Mouse (Mus musculus): ENCODE measurements at regions not wholly inside any gene's neighbourhood (a gene's known extent, or its start where the extent isn't known, plus 50 kb on each side); places are given as distances from the start of the nearest gene placed in this dataset.

DNA sequence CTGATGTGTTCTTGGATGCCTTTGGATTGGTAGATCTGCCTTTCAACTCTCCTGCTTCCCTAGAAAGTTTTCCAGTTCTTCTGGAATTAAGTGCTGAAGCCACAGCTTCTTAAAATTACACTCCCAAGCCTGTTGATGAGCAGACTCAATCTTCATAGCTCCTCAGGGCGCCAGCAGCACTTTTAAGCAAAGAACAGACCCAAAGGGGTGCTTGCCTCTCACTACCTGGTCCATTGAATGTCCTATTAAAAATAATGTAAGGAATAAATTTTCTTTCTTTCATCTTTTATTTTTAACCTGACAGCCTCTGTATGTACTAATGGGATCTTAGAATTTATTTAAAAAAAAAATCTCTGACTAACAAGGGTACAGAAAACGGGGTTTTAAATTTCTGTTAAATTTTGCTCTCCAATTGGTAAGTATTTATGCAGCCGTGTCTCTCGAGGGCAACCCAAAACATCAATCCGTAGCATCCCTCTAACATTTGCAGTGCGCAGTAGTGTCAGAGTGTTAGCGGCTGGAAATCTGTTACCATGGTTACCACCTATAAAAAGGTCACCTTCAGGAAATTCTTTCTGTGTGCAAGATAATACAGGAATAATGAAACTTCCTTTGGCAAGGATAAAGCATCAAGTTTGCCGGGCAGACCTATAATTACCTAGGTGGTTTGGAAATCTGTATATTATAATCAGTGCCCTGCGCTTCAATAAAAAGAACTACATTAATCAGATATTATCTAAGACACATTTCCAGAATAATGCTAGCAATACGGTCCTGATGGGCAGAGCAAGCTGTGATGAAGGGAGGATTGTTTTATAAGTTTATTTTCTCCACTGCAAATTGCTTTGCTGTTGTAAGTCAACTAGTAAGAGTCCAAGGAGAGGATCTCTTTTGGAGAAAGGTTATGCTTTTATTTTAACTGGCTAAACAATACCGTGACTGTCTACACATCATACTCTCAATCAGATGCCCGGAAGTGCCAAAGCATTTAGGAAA, 277.1 kb upstream of the Nrsn1 start:
- DNase-seq: no peak

DNA sequence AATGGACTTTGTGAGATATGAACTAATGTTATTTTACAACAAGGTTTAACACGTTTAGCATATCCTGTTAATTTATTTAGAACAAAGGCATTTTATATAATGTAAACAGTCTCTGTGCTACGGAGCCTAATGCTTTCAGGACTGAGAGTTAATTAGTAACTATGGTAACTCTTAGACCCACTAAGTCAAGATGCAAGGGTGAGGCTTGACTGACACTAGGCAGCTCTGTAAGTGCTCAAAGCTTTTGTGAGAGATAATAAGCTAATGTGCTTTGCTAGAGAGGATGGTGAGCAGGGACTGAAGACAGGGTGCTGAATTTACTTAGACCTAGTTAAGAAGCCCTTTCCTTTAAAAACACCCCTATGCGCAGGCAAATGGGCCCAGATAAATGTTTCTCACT, 253.8 kb upstream of the Nrsn1 start:
- no peak for DNase-seq

- DNase-seq: no peak
Measured at GRCm38 (mm10) chr13:25507355-25507754, 237.1 kb upstream of the Nrsn1 start.

GRCm38 (mm10) chr13:25494492-25495034, 224.3 kb upstream of the Nrsn1 start:
- no peak for DNase-seq

GRCm38 (mm10) chr13:25490036-25490435, 219.7 kb upstream of the Nrsn1 start:
- DNase-seq: no peak

GRCm38 (mm10) chr13:25483309-25483708, 213.0 kb upstream of the Nrsn1 start:
- DNase-seq: no peak

GRCm38 (mm10) chr13:25451917-25452316, 181.6 kb upstream of the Nrsn1 start:
- DNase-seq: no peak

DNA sequence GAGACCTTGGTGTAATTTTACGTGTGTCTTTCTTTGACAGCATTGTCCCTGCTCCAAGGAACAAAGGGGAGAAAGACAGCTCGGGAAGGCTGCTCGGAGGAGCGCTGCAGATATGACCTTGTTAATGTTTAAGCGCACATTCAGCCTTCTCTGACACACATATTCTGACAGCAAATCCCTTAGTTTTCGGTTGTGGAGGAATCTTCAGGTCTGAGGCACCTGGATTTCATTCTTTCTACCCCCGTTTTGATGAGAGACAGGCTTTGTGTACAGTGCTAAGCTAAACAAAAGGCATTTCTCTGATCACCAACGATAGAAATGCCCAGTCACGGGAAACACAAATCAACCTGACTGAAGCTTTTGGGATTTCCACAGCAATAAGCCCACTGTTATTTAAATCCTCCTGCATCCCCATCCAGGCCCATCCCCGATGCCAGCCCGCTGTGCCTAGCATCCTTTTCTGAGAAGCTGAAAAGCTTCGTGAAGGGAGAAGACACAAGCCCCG, 181.1 kb upstream of the Nrsn1 start:
- DNase-seq: no peak

DNA sequence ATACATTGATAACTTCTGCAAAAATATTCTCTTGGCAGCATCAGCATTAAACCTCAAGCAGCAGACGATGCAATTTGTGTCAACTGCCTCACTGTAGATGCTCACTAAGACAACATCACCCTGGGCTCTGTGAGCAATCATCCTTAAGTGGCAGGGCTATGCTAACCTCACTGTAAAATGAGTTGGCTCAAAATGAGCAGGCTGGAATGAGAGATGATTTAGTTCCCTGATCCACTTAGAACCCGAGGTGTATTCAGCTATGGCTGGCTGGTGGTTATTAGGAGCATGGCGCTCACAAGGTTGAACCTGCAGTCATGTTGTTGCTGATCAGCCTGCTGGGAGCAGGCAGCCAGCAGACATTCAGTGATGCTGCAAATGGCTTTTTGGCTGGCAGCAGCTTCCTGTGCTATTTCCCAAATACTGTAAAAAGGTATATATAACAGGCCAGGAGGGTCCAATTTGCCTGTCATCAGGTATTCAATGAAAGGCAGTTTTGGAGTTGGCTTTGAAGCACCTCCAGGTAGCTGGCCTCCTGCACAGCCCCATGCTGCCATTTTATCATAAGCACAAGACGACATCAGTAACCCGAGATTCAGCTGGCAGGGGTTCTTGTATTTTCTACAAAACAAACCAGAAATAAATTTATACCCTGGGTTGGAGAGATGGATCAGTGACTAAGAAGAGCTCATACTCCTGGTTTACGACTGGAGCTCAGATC, 159.6 kb upstream of the Nrsn1 start:
- no peak for DNase-seq

DNA sequence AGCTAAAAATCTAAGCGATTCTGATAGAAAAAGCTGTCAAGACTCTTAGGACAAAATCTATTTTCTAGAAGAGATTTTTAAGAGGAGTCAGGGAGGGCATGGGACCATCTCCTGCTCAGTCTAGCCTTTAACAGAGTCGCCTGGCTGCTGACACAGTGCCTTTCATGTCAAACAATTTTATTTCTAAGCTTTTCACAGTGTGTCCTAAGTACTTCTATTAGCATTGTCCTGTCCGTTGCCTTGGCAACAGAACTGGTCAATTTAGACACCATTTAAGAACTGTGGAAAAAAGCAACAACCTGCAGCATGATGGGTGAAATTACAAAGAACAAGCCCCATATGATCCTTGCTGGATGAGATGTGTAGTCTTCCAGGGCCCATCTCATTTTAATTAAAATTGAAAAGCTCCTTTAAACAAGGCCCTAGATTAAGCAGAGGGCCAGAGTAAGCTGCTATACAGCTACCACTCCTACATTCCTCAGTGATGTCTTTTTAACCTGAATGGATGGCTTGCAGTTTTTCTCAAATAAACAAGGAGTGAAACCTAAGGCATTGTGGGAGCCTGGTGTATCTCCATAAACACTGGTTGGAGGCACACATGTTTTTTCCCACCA, 133.0 kb upstream of the Nrsn1 start:
- DNase-seq: no peak

GRCm38 (mm10) chr13:25402691-25403090, 132.4 kb upstream of the Nrsn1 start:
- DNase-seq: no peak

GRCm38 (mm10) chr13:25401936-25402504, 131.7 kb upstream of the Nrsn1 start:
- DNase-seq: no peak

GRCm38 (mm10) chr13:25392770-25393290, 122.5 kb upstream of the Nrsn1 start:
- no peak for DNase-seq

DNA sequence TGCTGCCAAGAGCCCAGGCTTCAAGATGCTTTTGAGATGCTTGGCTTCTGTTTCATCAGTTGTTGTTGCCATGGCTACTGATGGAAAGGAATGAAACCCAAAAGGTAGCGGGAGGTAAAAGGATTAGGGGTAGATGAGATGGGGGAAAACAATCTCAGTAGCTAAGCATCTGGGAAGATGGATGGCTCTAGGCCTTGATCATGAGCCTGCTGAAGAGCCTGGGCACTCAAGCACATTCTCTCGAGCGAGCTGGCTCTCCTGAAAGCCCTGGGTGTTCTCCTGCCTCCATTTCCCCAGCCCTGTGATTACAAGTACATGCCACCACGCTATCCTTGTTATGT, 92.3 kb upstream of the Nrsn1 start:
- no peak for DNase-seq

DNA sequence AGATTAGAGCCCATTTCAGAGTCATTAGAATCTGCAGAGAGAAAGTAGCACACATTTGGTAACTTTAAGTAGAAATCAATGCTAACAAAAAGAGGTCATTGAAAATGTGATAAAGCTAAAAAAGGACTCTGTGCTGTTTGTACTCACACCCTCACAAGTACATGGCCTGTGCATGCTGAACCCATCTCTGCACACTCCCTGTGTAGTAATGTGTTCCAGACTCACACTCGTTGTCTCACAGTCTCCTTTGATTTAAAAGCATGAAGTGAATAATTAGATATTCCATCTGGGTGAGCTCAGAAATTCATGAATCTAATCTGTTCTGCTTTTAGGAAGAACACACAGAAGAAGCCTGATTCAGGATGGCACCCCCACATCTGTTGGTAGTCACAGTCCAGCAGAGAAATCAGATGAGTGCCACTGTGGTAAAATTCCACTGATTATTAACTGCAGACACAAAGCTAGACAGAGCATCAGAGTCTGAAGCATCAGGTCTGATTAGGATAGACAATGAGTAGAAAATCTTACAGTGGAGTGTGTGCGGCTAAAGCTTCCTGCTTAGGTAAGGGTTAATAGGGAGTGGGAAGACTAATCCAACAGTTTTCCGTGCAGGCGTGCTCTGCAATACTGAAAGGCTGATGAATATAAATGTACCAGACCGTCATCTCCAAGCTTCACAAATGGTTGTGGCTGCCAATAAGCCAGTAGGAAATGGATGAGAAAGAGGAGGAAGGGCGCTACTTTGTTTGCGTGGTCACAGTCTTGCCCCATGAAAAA, 91.7 kb upstream of the Nrsn1 start:
- no peak for DNase-seq

DNA sequence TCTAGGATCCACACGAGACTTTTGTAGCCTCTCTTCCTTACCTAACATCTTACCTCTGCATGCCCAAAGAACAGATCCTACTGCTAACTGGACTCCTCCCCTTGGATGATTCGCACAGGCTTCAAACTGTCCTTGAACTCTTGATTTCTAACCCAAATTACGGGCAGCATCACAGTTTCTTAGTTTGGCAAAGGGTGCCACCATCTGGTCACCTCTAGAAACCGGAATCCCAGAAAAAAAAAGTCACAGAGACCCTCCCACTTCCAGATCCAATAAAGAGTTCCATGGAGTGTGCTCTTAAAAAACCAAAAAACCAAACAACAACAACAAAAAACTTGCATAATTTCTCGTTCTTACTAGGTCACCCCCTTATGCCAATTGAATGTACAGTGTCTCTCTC, 77.3 kb upstream of the Nrsn1 start:
- no peak for DNase-seq

- DNase-seq: no peak
Measured at GRCm38 (mm10) chr13:25343309-25343708, 73.0 kb upstream of the Nrsn1 start.

DNA sequence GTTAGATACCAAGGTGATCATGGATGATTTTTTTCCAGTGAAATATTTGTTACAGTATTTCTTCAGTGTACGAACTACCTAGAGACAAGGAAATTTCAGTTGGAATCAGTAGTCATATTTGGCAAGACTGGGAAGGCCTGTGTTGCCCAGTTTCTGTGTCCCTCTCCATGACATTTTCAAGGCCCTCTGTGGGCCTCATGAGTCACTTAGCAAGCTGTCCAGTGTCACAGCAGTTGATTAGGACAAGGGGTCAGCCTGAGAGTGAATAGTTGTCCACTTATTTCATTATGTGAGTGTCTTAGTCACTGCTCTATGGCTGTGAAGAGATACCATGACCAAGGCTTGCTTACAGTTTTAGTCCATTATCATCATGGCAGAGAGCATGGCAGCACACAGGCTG, 71.5 kb upstream of the Nrsn1 start:
- DNase-seq: no peak

GRCm38 (mm10) chr13:25333803-25334202, 63.5 kb upstream of the Nrsn1 start:
- no peak for DNase-seq

Measured in thymus, postnatal 36 days (tissue).